Mouse (Mus musculus) G1E (cell line): ENCODE results near the gene Tekt4. TPM values are rescaled to one million over a fixed set of nuclear protein-coding genes. Genes with fewer than 3 reads are reported as not detected.

Experiments used
- ATAC-seq: 2 replicates; pipeline ENCODE4 v1.8.0; 2016; ENCODE audit warnings: mild to moderate bottlenecking; ENCODE audit not compliant: insufficient number of reproducible peaks, poor library complexity, low FRiP score, severe bottlenecking; ENCODE audit errors: extremely low read depth
- DNase-seq: peaks from one replicate; pipeline ENCODE4 v3.0.0; 2012; ENCODE audit warnings: low spot score
- H3K27me3 ChIP-seq: 2 replicates; pipeline ENCODE4 v1.6.1; 2012; ENCODE audit warnings: mild to moderate bottlenecking, low read length, inconsistent platforms; ENCODE audit not compliant: insufficient read depth
- H3K36me3 ChIP-seq: replicated peaks from 2 replicates; pipeline ENCODE3; 2012; ENCODE audit warnings: mild to moderate bottlenecking, inconsistent platforms
- H3K4me1 ChIP-seq: 2 replicates; pipeline ENCODE4 v1.6.1; 2012; ENCODE audit warnings: low read depth, low read length, inconsistent platforms, mixed read lengths; ENCODE audit not compliant: insufficient read depth
- H3K4me3 ChIP-seq: 2 replicates; pipeline ENCODE4 v1.5.1; 2012; ENCODE audit warnings: low read depth, mild to moderate bottlenecking, inconsistent platforms, low read length, moderate library complexity, mixed read lengths
- H3K9me3 ChIP-seq: replicated peaks from 2 replicates; pipeline ENCODE4 v1.6.1; 2012; ENCODE audit warnings: inconsistent platforms
- CTCF ChIP-seq: IDR thresholded peaks from 2 replicates; pipeline ENCODE4 v1.5.1; 2012; ENCODE audit warnings: low read depth, low read length, inconsistent platforms, mixed read lengths
- GATA1 ChIP-seq: IDR thresholded peaks from 2 replicates; pipeline ENCODE4 v1.6.1; 2012; ENCODE audit warnings: borderline replicate concordance, low read length, inconsistent platforms, mixed read lengths
- GATA2 ChIP-seq: IDR thresholded peaks from 2 replicates; pipeline ENCODE4 v1.6.1; 2012; ENCODE audit warnings: low read depth, low read length, inconsistent platforms, borderline replicate concordance
- POLR2AphosphoS5 ChIP-seq: IDR thresholded peaks from 2 replicates; pipeline ENCODE4 v1.6.1; 2012; ENCODE audit warnings: low read depth, low read length, inconsistent platforms; ENCODE audit not compliant: insufficient replicate concordance
- TAL1 ChIP-seq: conservative IDR thresholded peaks from 2 replicates; pipeline ENCODE4 v1.6.1; 2012; ENCODE audit warnings: low read depth, low read length, inconsistent platforms, mixed read lengths
- polyA plus RNA-seq: library from polyadenylated mRNA; stranded (reverse); fragments of >175 nt; gene quantifications from 2 replicates; pipeline ENCODE4 v1.2.3, GENCODE M21; 2012
- total RNA-seq, 2 experiments: library from RNA; stranded (forward) in 1 of 2; stranded (reverse) in 1 of 2; fragments of 200-1000 nt in 1 of 2; fragments of >200 nt in 1 of 2; fragmentation: Nextera tagmentation in 1 of 2; gene quantifications; 2 replicates each; pipeline ENCODE4 v1.2.3; 2014 to 2017

Gene Tekt4
- total and polyA plus RNA-seq, 3 experiments, result not detected

DNA sequence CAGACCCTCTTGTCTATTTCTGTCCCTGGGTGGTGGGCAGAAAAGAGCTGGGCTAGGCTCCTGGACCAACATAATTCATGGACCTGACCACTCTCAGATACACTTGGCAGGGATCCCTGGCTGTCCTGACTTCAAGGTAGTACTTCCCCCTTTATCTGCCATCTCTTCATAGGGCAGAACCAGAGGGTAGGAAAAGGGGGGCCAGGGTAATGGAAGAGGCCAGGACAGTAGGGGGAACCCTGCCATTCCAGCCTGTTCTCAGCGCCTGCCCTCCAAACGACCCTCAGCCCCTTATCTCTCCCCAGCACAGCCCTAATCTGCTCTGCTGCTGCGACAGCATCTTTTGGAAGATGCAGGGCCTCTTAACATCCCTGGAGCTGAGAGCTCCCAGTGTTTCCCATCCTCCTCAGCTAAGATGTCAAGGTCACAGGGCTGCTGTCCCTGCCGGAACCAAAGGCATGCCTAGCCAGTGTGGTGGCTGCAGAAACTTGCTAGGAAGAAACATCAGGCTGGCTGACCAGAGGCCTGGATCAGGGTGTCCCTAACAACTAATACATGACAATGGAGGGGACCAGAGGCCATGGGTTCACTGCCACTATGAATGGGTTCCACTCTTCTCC, 9.0 kb downstream of the Tekt4 start:
- DNase-seq (no peak), ATAC-seq (no peak)
- Histone ChIP-seq H3K4me1 (peaks cover 23% of the 10 kb centered on the region), H3K9me3 (no peaks in the 10 kb centered on the region), H3K4me3 (no peak overlapping the region), H3K36me3 (no peaks in the 10 kb centered on the region), H3K27me3 (peaks cover 35% of the 10 kb centered on the region)
- TF ChIP-seq TAL1 (no peak), CTCF (no peak), POLR2AphosphoS5 (no peak), GATA1 (no peak), GATA2 (no peak)

DNA sequence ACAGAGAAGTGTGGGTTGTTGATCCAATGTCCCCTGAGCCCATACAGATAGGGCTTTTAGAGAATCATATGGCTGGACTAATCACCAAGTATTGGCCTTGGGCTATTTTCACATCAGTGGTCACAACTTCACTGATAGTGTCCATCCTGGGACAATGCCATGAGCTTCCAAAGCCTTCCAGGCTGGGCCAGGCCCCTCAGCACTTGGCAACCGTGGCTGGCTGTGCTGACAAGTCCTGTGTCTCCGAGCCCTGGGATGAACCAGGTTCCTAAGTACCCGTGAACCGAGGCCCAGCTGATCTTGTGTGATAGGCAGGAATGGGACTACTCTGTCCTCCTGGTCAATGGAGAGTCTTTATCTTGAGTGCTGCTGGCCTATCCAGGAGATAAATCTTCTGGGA, 9.7 kb downstream of the Tekt4 start:
- Histone ChIP-seq H3K4me1 (peaks cover 23% of the 10 kb centered on the region), H3K9me3 (no peaks in the 10 kb centered on the region), H3K36me3 (no peaks in the 10 kb centered on the region), H3K27me3 (peaks cover 40% of the 10 kb centered on the region), H3K4me3 (no peak overlapping the region)
- TF ChIP-seq POLR2AphosphoS5 (no peak), GATA2 (no peak), GATA1 (no peak), TAL1 (no peak), CTCF (no peak)
- DNase-seq (no peak), ATAC-seq (no peak)

DNA sequence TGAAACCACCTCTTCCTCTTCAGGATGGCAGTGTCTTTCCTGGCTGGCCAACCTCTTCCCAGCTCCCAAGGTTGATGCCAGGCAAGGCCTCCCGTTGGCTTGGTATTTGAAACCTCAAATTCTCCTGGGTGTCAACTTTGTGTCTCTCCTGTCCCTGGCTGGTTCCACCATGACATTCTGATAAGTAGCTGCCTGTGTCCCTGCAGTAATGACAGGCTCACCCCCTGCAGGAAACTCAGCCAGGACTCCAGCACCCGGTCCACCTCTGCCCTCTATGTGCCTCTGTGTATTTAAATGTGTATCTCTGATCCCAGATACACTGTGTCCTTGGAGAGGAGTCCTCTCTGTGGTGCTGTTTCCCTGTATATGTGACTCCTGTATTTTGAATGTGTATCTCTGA, 11.8 kb downstream of the Tekt4 start:
- Histone ChIP-seq H3K27me3 (peaks cover 40% of the 10 kb centered on the region), H3K4me3 (no peak overlapping the region), H3K4me1 (peaks cover 23% of the 10 kb centered on the region), H3K36me3 (no peaks in the 10 kb centered on the region), H3K9me3 (no peaks in the 10 kb centered on the region)
- DNase-seq, result no peak
- ATAC-seq, result no peak
- no peak for TF ChIP-seq CTCF
- TF ChIP-seq POLR2AphosphoS5, result no peak
- no peak for TF ChIP-seq GATA2
- no peak for TF ChIP-seq TAL1
- no peak for TF ChIP-seq GATA1

DNA sequence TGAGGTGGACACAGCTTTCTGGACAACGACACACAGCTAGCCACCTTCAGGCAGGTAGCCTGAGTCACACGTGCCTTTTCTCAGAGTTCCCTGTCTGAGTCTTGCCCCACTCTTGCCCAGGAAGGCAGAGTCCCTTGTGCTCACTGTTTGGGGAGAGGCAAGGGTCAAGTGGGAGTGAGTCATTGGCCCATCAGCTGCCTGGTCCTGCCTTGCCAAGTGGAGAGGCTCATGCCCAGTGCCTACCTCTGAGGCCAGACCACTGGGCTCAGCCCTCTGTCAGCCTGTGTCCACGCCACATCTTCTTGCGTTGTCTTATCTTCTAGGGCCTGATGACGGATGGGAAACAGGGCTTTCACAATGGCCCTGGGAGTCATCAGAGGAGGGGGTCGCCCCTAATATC, 13.4 kb downstream of the Tekt4 start:
- peaks cover 13% of the 10 kb centered on the region for H3K4me1 ChIP-seq
- no peaks in the 10 kb centered on the region for H3K9me3 ChIP-seq
- DNase-seq, result no peak
- no peak for ATAC-seq
- peaks cover 34% of the 10 kb centered on the region for H3K27me3 ChIP-seq
- no peak overlapping the region for H3K4me3 ChIP-seq
- TF ChIP-seq POLR2AphosphoS5 (no peak), TAL1 (no peak), CTCF (no peak), GATA1 (no peak), GATA2 (no peak)
- H3K36me3 ChIP-seq, result no peaks in the 10 kb centered on the region

DNA sequence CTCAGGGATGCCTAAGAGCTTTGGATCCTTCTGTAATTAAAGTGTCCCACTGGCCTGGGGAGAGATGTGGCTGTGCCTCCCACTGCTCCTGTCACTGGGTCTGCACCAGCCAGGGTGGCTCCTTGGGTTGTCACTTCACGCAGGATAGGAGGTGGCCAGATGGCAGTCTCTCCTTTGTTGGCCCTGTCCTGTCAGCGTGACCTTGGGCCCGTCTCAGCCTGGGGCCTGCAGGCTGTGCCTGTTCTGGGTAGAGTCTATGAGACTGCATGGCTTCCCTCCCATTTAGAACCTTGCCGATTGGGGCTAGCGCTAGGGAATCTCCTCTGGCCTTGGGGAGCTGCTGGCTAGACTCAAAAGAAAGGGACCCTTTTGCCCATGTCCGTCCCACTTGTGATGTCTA, 13.9 kb downstream of the Tekt4 start:
- H3K27me3 ChIP-seq, result peaks cover 36% of the 10 kb centered on the region

DNA sequence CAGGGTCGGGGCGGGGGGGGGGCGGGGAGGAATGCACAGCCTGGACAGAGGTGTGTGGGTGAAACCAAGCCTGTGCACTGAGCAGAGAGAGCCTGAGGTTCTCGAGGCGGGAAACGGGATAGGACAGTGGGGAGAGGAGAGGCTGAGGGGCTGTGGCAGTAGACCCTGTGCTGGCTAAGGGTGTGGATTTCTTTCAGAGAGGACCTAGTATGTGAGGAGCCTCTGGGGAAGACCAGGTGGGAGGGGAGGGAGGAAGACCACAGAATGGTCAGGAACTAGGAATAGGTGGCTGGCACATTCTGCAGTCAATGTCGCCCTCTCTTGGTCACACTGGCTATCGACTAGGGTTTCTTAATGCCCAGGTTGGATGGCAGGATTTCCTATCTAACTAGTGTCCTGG, 15.4 kb downstream of the Tekt4 start:
- H3K27me3 ChIP-seq, result peaks cover 41% of the 10 kb centered on the region
- H3K36me3 ChIP-seq, result no peaks in the 10 kb centered on the region

More for the DNA sequence above, 13.9 kb downstream of the Tekt4 start:
- no peaks in the 10 kb centered on the region for H3K9me3 ChIP-seq
- ATAC-seq (no peak), DNase-seq (no peak)
- H3K36me3 ChIP-seq, result no peaks in the 10 kb centered on the region
- peaks cover 9% of the 10 kb centered on the region; the same call in 1 of the 2 replicates for H3K4me1 ChIP-seq
- TF ChIP-seq GATA1 (no peak), CTCF (no peak), GATA2 (no peak), POLR2AphosphoS5 (no peak), TAL1 (no peak)
- H3K4me3 ChIP-seq, result no peak overlapping the region

More for the DNA sequence above, 15.4 kb downstream of the Tekt4 start:
- DNase-seq (peak; percentile 26), ATAC-seq (no peak)
- Histone ChIP-seq H3K9me3 (no peaks in the 10 kb centered on the region), H3K4me1 (peaks cover 5% of the 10 kb centered on the region), H3K4me3 (no peak overlapping the region)
- TF ChIP-seq TAL1, result no peak
- TF ChIP-seq POLR2AphosphoS5, result no peak
- peak; percentile 45; the same call in 1 of the 2 replicates for TF ChIP-seq CTCF
- TF ChIP-seq GATA2, result no peak
- TF ChIP-seq GATA1, result no peak
